Mouse (Mus musculus): ENCODE results near the gene Zfp598. TPM values are rescaled to one million over a fixed set of nuclear protein-coding genes. Genes with fewer than 3 reads are reported as not detected.
A peak's percentile ranks its signal among the peaks of the same experiment; 100 is the strongest.
"Not testable (repeated sequence)": the region's sequence is repeated elsewhere in the genome, so short reads cannot be mapped to it uniquely, and the experiment has no call there.

Gene Zfp598
- polyA plus RNA-seq, 1 experiment from 2014 or later = 20.5 TPM

- Histone ChIP-seq H3K4me2 (peak overlapping the region; percentile 95), H3K4me3 (replicated peaks) (peak overlapping the region; percentile 84), H3K9ac (replicated peaks) (peak overlapping the region; percentile 98), H3K9me3 (replicated peaks) (no peaks in the 10 kb centered on the region), H3K27ac (replicated peaks) (peak overlapping the region; percentile 84; the same call in 1 of the 2 replicates), H3K27me3 (replicated peaks) (peaks cover 13% of the 10 kb centered on the region), H3K4me1 (peaks cover 25% of the 10 kb centered on the region), H3K36me3 (no peaks in the 10 kb centered on the region)
- ATAC-seq (ENCODE audit: low FRiP score) = no peak
- 70% methylated on average over 10 of the region's 10 CpGs for WGBS
Measured at GRCm38 (mm10) chr17:24648731-24649377, 20.6 kb upstream of the Zfp598 start.

- WGBS = under 1% methylated on average over 34 of the region's 35 CpGs
- no peaks in the 10 kb centered on the region for H3K9me3 ChIP-seq (replicated peaks)
- peak overlapping the region; percentile 98 for H3K9ac ChIP-seq (replicated peaks)
- peak; percentile 69 for ATAC-seq (ENCODE audit: low FRiP score)
- H3K27me3 ChIP-seq (replicated peaks) = peaks cover 13% of the 10 kb centered on the region
- H3K4me3 ChIP-seq (replicated peaks) = peak overlapping the region; percentile 84
- H3K36me3 ChIP-seq = no peaks in the 10 kb centered on the region
- H3K4me1 ChIP-seq = peaks cover 30% of the 10 kb centered on the region
- H3K4me2 ChIP-seq = peak overlapping the region; percentile 95
- H3K27ac ChIP-seq (replicated peaks) = peak overlapping the region; percentile 84
Measured at GRCm38 (mm10) chr17:24649581-24650069, 19.9 kb upstream of the Zfp598 start.

- Histone ChIP-seq H3K9me3 (replicated peaks) (no peaks in the 10 kb centered on the region), H3K36me3 (no peaks in the 10 kb centered on the region), H3K4me3 (replicated peaks) (peak within 1 kb of the TSS; percentile 84), H3K4me2 (peak within 1 kb of the TSS; percentile 95), H3K27me3 (replicated peaks) (peaks cover 15% of the 10 kb centered on the region), H3K4me1 (peaks cover 30% of the 10 kb centered on the region), H3K27ac (replicated peaks) (peak within 1 kb of the TSS; percentile 84), H3K9ac (replicated peaks) (peak within 1 kb of the TSS; percentile 98)
- peak; percentile 82 for ATAC-seq (ENCODE audit: low FRiP score)
- WGBS = 1% methylated on average over 39 of the region's 41 CpGs
Measured at GRCm38 (mm10) chr17:24650070-24650616, 19.3 kb upstream of the Zfp598 start, which contains the start of gene Slc9a3r2. Gene Slc9a3r2 (minus strand): TSS chr17:24650327.

GRCm38 (mm10) chr17:24650766-24651165 is 18.7 kb upstream of the Zfp598 start:
- Histone ChIP-seq H3K27ac (replicated peaks) (no peak overlapping the region), H3K27me3 (replicated peaks) (peaks cover 16% of the 10 kb centered on the region), H3K4me2 (peak overlapping the region; percentile 95), H3K9me3 (replicated peaks) (no peaks in the 10 kb centered on the region), H3K9ac (replicated peaks) (peak overlapping the region; percentile 98; the same call in 1 of the 2 replicates), H3K36me3 (no peaks in the 10 kb centered on the region), H3K4me3 (replicated peaks) (peak overlapping the region; percentile 84; the same call in 1 of the 2 replicates), H3K4me1 (peaks cover 30% of the 10 kb centered on the region)
- 81% methylated on average over 4 of the region's 4 CpGs for WGBS
- no peak for ATAC-seq (ENCODE audit: low FRiP score)

DNA sequence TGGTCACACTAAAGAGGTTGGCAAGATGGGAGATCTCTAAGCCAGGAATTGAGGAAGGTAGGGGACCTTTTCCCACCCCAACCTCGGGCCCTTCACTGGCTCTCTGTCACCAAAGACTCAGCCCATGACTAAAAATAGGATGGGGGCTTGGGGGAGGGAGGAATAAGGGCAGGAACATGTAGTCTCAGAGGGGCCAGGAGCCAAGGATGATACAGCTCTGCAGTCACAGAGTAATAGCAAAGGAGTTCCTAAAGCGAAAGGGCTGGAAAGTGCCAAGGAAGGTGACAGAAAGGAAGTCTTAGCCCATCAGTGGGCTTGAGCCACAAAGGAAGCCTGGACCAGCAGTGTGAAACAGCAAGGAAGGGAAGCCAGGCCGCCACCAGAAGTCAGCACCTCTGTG is 17.7 kb upstream of the Zfp598 start:
- Histone ChIP-seq H3K27ac (replicated peaks) (no peak overlapping the region), H3K4me3 (replicated peaks) (no peak overlapping the region), H3K4me1 (peaks cover 30% of the 10 kb centered on the region), H3K4me2 (no peak overlapping the region), H3K36me3 (no peaks in the 10 kb centered on the region), H3K9me3 (replicated peaks) (no peaks in the 10 kb centered on the region), H3K9ac (replicated peaks) (no peak overlapping the region), H3K27me3 (replicated peaks) (peaks cover 24% of the 10 kb centered on the region)
- WGBS = 72% methylated on average over 3 of the region's 3 CpGs
- ATAC-seq (ENCODE audit: low FRiP score) = no peak

DNA sequence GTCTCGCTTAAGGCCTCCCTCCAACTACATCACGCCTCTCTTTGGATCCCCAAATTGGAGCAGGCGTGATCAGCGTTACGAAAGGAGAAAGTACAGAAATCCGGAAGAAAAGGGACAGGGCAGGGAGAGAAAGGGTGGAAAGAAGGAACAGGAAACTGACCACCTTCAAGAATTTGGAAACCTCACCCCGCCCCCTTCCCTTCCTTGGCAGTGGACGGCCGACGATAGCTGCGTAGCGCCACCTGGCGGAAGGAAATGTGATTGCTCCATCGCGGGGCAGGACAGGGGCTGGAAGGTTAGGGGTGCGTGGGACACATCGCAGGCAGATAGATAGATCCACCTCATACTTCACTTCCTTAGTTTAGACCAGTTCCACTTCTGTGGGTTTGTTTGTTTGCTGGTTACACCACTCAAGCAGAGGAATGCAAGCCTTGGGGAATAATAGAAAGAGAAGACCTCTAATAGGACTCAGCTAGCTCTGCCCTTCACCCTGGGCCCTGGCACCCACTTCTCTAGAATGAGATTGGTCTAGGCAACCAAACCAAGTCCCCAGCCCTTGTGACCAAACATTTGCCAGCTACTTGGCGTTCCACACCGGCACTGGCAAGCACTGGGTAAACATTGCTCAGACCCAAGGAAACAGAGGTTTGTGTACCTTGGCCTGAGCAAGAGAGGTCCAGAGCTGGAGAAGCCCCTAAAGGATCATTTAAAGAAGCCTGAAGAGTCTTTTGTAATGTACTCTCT is 15.3 kb upstream of the Zfp598 start:
- H3K4me1 ChIP-seq = peaks cover 31% of the 10 kb centered on the region
- peak overlapping the region; percentile 22 for H3K4me3 ChIP-seq (replicated peaks)
- peak overlapping the region; percentile 54 for H3K4me2 ChIP-seq
- 4% methylated on average over 19 of the region's 19 CpGs for whole genome bisulfite sequencing
- H3K27ac ChIP-seq (replicated peaks) = no peak overlapping the region
- H3K9me3 ChIP-seq (replicated peaks) = no peaks in the 10 kb centered on the region
- H3K36me3 ChIP-seq = no peaks in the 10 kb centered on the region
- H3K9ac ChIP-seq (replicated peaks) = no peak overlapping the region; the same call in 1 of the 2 replicates
- ATAC-seq (ENCODE audit: low FRiP score) = no peak
- peaks cover 47% of the 10 kb centered on the region for H3K27me3 ChIP-seq (replicated peaks)

DNA sequence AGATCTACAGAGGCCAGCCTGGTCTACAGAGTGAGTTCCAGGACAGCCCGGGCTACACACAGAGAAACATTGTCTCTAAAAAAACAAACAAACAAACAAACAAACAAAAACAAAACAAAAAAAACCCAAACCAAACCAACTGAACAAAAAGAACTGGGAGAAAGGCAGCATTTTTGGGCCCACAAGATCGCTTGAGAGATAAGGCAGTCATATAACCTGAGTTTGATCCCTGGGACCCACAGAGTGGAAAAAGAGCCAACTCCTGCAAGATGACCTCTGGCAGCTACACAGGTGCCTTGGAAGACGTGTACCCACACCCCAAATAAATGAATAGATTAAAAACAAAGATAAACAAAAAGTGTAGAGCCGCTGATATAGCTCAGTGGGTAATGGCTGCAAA is 14.5 kb upstream of the Zfp598 start:
- WGBS = 81% methylated on average over 4 of the region's 4 CpGs
- Histone ChIP-seq H3K4me2 (no peak overlapping the region), H3K9me3 (replicated peaks) (no peaks in the 10 kb centered on the region), H3K9ac (replicated peaks) (no peak overlapping the region), H3K27ac (replicated peaks) (no peak overlapping the region), H3K4me1 (peaks cover 25% of the 10 kb centered on the region), H3K4me3 (replicated peaks) (no peak overlapping the region), H3K27me3 (replicated peaks) (peaks cover 55% of the 10 kb centered on the region), H3K36me3 (no peaks in the 10 kb centered on the region)
- no peak for ATAC-seq (ENCODE audit: low FRiP score)

DNA sequence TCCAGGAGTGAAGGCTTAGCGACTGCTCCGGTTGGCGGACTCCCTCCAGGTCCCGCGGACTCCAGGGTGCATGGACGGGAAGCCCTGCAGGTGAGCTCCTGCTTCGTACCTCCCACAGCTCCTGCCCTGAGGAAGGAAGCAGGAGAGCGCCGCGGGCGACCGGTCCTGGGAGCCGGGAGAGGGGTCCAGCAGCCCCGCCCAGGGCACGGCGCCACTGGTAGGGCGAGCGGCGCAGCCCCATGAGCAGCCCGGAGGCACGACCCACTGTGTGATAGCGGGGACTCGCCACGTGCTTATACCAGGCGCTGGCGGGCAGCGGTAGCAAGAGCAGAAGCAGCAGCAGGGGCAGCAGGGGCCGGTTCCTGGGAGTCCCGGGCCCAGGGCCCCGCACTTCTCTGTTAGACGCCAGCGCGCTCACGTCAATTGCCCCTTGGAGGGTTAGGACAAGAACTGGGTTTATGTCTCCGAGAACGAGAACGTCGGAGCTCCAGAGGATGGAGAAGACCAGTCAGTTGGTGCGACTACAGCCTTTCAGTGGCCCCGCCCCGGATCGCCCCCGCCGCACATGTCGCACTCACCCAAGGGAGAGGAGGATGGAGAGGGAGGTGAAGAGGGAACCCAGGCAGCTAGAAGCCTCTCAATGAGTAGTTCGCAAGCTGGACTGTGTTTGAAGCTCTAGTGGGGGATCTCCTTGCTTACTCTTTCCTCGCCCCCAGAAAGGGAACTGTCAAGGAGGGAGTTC is 11.3 kb upstream of the Zfp598 start, which contains the start of gene Npw:
Gene Npw, minus strand, starts transcription at position 441 of the 742 bp plus-strand sequence.
- H3K4me1 ChIP-seq = peaks cover 18% of the 10 kb centered on the region
- peak within 1 kb of the TSS; percentile 33 for H3K4me3 ChIP-seq (replicated peaks)
- ATAC-seq (ENCODE audit: low FRiP score) = no peak
- no peak within 1 kb of the TSS for H3K27ac ChIP-seq (replicated peaks)
- H3K27me3 ChIP-seq (replicated peaks) = peaks cover 53% of the 10 kb centered on the region
- H3K4me2 ChIP-seq = peak within 1 kb of the TSS; percentile 61
- WGBS = under 1% methylated on average over 47 of the region's 47 CpGs
- no peaks in the 10 kb centered on the region for H3K36me3 ChIP-seq
- no peaks in the 10 kb centered on the region for H3K9me3 ChIP-seq (replicated peaks)
- peak within 1 kb of the TSS; percentile 27; the same call in 1 of the 2 replicates for H3K9ac ChIP-seq (replicated peaks)

DNA sequence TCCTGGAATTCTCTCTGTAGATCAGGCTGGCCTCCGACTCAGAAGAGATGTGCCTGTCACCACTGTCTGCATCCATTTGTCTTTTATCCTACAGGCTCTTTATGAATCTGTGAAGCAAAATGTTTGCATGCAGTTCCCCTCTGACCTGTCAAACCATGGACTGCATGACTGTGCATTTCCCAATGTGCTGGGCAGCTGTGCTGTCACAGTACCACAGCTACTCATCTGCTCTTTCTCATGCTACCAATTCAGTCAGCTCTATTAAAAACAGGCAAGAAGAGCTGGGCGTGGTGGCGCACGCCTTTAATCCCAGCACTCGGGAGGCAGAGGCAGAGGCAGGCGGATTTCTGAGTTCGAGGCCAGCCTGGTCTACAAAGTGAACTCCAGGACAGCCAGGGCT is 2.5 kb upstream of the Zfp598 start:
- 79% methylated on average over 7 of the region's 7 CpGs for WGBS
- H3K36me3 ChIP-seq; H3K9me3 ChIP-seq (replicated peaks); H3K4me2 ChIP-seq; H3K9ac ChIP-seq (replicated peaks); ATAC-seq (ENCODE audit: low FRiP score); H3K27me3 ChIP-seq (replicated peaks); H3K27ac ChIP-seq (replicated peaks); H3K4me3 ChIP-seq (replicated peaks): not testable (repeated sequence)
- peaks cover 28% of the 10 kb centered on the region for H3K4me1 ChIP-seq

DNA sequence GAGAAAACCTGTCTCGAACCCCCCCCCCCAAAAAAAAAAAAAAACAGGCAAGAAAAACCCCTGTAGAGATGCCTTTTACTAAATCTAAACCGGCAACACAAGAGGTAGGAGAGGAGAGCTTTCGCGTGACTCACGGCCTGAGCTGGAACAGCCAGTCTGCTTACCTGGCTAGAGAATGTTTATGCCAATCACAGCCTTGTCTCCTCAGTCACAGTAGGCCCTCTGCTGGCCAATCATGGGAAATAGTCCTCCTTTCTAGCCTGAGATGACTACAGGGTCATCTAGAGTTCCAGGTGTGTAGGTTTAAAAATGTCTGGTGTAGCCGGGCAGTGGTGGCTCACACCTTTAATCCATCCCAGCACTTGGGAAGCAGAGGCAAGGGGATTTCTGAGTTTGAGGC is 2.1 kb upstream of the Zfp598 start:
- H3K27me3 ChIP-seq (replicated peaks) = no peaks in the 10 kb centered on the region

GRCm38 (mm10) chr17:24669214-24669544 is 308 bp upstream of the Zfp598 start:
- 12% methylated on average over 15 of the region's 15 CpGs for WGBS
- not testable (repeated sequence) for H3K27me3 ChIP-seq (replicated peaks); H3K36me3 ChIP-seq; H3K9me3 ChIP-seq (replicated peaks)
- Histone ChIP-seq H3K4me2 (peak overlapping the region; percentile 84), H3K9ac (replicated peaks) (peak overlapping the region; percentile 93), H3K4me3 (replicated peaks) (peak overlapping the region; percentile 84), H3K4me1 (peaks cover 43% of the 10 kb centered on the region), H3K27ac (replicated peaks) (peak overlapping the region; percentile 88)
- peak; percentile 8 for ATAC-seq (ENCODE audit: low FRiP score)

More for the DNA sequence above, 2.1 kb upstream of the Zfp598 start:
- H3K4me1 ChIP-seq = peaks cover 32% of the 10 kb centered on the region
- WGBS = 30% methylated on average over 6 of the region's 6 CpGs
- no peak overlapping the region for H3K4me3 ChIP-seq (replicated peaks)
- H3K9ac ChIP-seq (replicated peaks) = no peak overlapping the region
- no peak overlapping the region for H3K4me2 ChIP-seq
- H3K9me3 ChIP-seq (replicated peaks) = no peaks in the 10 kb centered on the region
- H3K36me3 ChIP-seq = no peaks in the 10 kb centered on the region
- no peak for ATAC-seq (ENCODE audit: low FRiP score)
- no peak overlapping the region for H3K27ac ChIP-seq (replicated peaks)
